Mouse (Mus musculus) liver, postnatal 0 days (tissue): ENCODE data around the gene Ndrg3.

Source experiments
- CTCF ChIP-seq: sonication (generic); IDR thresholded peaks from 2 replicates; pipeline ENCODE4 v1.5.1; 2016; ENCODE audit warnings: antibody characterized with exemption, low read depth
- EP300 ChIP-seq: IDR thresholded peaks from 2 replicates; pipeline ENCODE4 v1.6.1; 2016; ENCODE audit warnings: antibody characterized with exemption, low read depth, mild to moderate bottlenecking

DNA sequence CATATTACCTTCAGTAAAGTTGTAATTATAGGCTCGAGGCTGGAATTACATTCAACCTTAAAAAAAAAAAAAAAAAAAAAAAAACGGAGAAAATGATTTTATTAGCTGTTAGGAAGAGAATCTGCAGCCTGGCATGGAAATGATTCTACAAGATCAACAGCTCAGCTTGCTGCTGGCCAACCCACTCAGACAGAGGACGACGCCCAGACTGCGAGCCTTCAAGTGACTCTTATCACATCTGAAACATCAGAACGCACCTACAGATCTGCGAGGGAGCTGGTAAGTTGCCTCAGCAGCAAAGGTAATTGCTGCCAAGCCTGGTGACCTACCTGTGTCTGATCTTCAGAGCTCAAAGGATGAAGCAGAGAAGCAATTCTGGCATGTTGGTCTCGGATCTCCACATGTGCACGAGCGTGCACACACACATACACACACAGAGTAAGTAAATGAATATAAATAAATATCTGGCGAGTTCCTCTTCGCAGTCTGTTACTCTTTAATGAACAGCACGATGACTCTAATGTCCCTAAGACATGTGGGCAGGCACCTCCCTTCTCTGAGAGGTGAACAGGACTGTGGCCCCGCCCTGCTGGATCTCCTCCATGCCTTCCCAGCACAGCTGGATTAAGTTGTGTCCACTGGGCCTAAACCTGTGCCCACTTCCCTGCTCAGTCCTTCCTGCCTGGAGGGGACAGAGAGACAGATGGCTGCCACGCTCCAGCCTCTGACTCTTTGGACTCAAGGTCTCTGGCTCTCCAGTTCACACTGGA is 97.2 kb downstream of the Ndrg3 start:
- TF ChIP-seq CTCF (no peak), EP300 (no peak)
